Mouse (Mus musculus): ENCODE measurements around the gene Apoe. TPM values are rescaled to one million over a fixed set of nuclear protein-coding genes. Genes with fewer than 3 reads are reported as not detected.
A peak's percentile ranks its signal among the peaks of the same experiment; 100 is the strongest.

Gene Apoe
- polyA plus RNA-seq, 1 experiment from 2014 or later, result 4,229 TPM

DNA sequence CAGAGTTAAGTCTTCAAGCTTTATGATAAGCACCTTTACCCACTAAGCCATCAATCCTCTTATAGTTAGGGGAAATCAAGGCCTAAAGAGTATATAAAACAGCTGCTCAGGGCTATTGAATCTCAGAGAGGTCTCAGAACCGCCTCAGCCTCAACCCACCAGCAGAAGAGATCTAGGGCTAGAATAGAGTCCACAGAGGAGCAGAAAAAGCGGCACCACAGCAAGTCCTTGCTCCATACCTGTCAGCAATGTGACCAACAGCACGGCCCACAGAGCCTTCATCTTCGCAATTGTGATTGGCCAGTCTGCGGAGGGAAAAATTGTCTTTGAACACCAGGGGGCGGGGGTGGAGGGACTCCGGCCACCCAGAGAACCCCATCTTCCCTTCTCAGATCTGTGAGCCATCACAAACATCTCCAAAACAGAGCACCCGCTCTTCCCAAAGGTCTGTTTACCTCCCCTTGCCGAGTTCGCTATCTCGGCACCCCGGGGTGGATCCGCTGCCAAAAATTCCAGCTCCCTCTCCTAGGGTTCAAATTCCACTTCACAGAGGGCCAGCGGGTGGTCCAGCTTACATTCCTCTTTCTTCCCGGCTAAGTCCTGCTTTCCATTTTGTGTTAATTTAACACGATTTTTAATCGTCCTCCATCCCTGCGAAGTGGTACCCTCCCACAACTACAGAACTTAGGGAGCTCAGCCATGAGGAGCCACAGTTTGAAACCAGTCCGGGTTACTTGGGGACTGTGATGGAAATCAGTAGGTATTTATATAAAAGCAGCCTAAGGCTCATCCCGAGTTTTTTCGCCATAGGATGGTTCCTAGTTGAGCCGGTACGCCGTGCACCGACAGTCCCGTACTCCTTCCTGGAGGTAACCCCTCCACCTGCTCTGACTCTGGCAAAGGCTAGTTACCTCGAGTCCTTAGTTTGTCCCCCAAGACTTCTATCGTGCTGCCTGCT is 760 bp downstream of the Apoe start:
- H3K9me3 ChIP-seq (replicated peaks; ENCODE audit: control insufficient read depth, low read length), result no peaks in the 10 kb centered on the region
- peaks cover 57% of the 10 kb centered on the region for H3K4me1 ChIP-seq (ENCODE audit: control insufficient read depth, low read depth, low read length)
- H3K27me3 ChIP-seq (ENCODE audit: control insufficient read depth, insufficient read depth, low read depth, low read length), result no peaks in the 10 kb centered on the region
- 2% methylated on average over 28 of the region's 28 CpGs for WGBS (ENCODE audit: insufficient replicate concordance)
- peak overlapping the region; percentile 44 for H3K4me2 ChIP-seq (ENCODE audit: low read depth, low read length)
- H3K27ac ChIP-seq (ENCODE audit: low read length), result peak overlapping the region; percentile 71
- peaks cover 8% of the 10 kb centered on the region; the same call in 1 of the 2 replicates for H3K36me3 ChIP-seq (ENCODE audit: control insufficient read depth, insufficient read depth)
- H3K4me3 ChIP-seq (ENCODE audit: low read depth, low read length), result peak overlapping the region; percentile 59
- ATAC-seq (ENCODE audit: low read depth), result no peak
- peak overlapping the region; percentile 53 for H3K9ac ChIP-seq (ENCODE audit: low read depth, low read length)

DNA sequence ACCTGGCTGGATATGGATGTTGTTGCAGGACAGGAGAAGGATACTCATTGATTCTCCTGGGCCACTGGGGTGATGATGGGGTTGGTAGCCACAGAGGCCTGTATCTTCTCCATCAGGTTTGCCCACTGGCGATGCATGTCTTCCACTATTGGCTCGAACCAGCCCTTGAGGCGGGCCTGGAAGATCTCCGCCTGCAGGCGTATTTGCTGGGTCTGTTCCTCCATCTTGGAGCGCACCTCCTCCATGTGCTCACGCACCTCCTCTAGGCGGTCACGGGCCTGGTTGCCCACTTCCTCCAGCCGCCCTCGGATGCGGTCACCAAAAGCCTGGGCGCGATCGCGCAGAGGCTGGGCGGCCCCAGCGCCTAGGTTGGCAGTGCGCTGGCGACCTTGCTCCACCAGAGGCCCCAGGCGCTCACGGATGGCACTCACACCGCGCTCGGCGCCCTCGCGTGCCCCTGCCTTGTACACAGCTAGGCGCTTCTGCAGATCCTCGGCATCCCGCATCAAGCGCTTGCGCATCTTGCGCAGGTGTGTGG is 2.6 kb downstream of the Apoe start:
- no peak overlapping the region for H3K9ac ChIP-seq (ENCODE audit: low read depth, low read length)
- H3K9me3 ChIP-seq (replicated peaks; ENCODE audit: control insufficient read depth, low read length), result no peaks in the 10 kb centered on the region
- no peak overlapping the region for H3K27ac ChIP-seq (ENCODE audit: low read length)
- H3K36me3 ChIP-seq (ENCODE audit: control insufficient read depth, insufficient read depth), result peaks cover 8% of the 10 kb centered on the region; the same call in 1 of the 2 replicates
- H3K4me1 ChIP-seq (ENCODE audit: control insufficient read depth, low read depth, low read length), result peaks cover 53% of the 10 kb centered on the region
- ATAC-seq (ENCODE audit: low read depth), result no peak
- no peaks in the 10 kb centered on the region for H3K27me3 ChIP-seq (ENCODE audit: control insufficient read depth, insufficient read depth, low read depth, low read length)
- H3K4me3 ChIP-seq (ENCODE audit: low read depth, low read length), result peak overlapping the region; percentile 59
- H3K4me2 ChIP-seq (ENCODE audit: low read depth, low read length), result peak overlapping the region; percentile 44
- 85% methylated on average over 34 of the region's 34 CpGs for WGBS (ENCODE audit: insufficient replicate concordance)

DNA sequence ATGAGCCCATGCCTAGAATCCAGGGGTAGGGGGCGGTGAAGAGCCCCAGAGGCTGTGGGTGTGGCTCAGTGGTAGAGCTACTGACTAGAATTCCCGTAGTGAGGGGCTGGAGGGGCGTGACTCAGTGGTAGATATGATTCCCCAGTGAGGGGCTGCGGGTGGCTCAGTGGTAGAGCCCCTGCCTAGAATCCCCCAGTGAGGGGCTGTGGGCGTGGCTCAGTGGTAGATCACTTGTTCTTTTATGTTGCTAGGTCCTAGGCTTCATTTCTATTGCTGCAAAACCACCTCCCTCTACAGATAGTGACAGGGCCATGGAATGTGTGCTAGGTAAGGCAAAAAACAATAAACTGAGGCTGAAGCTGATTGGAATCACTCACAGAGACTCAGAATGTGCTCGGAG is 3.1 kb downstream of the Apoe start:
- H3K4me2 ChIP-seq (ENCODE audit: low read depth, low read length), result peak overlapping the region; percentile 44; the same call in 1 of the 2 replicates
- H3K4me3 ChIP-seq (ENCODE audit: low read depth, low read length), result no peak overlapping the region; the same call in 1 of the 2 replicates
- no peak for ATAC-seq (ENCODE audit: low read depth)
- peaks cover 8% of the 10 kb centered on the region; the same call in 1 of the 2 replicates for H3K36me3 ChIP-seq (ENCODE audit: control insufficient read depth, insufficient read depth)
- H3K4me1 ChIP-seq (ENCODE audit: control insufficient read depth, low read depth, low read length), result peaks cover 50% of the 10 kb centered on the region
- peak overlapping the region; percentile 75; the same call in 1 of the 2 replicates for H3K27ac ChIP-seq (ENCODE audit: low read length)
- WGBS (ENCODE audit: insufficient replicate concordance), result 41% methylated on average over 6 of the region's 6 CpGs
- no peak overlapping the region for H3K9ac ChIP-seq (ENCODE audit: low read depth, low read length)
- H3K27me3 ChIP-seq (ENCODE audit: control insufficient read depth, insufficient read depth, low read depth, low read length), result no peaks in the 10 kb centered on the region
- no peaks in the 10 kb centered on the region for H3K9me3 ChIP-seq (replicated peaks; ENCODE audit: control insufficient read depth, low read length)

DNA sequence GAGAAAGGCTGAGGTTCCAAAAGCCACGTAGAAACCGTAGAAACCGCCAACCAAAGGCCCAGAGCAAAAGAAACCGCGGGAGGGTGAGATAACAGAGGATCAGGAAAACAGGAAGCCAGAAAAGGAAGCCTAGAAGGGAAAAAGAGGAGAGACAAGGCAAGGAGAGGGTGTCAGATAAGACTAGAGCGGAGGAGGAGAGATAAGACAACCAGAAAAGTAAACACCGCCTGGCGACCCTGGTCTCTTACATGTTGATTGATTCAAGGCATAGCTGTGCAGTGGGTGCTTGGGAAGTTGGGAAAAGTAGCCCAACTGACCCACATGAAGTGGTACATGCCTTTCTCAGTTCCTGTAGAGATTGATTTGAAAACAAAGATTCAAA is 3.8 kb downstream of the Apoe start:
- Histone ChIP-seq H3K27ac (ENCODE audit: low read length) (peak overlapping the region; percentile 75), H3K9ac (ENCODE audit: low read depth, low read length) (no peak overlapping the region; the same call in 1 of the 2 replicates), H3K4me1 (ENCODE audit: control insufficient read depth, low read depth, low read length) (peaks cover 43% of the 10 kb centered on the region), H3K36me3 (ENCODE audit: control insufficient read depth, insufficient read depth) (peaks cover 8% of the 10 kb centered on the region; the same call in 1 of the 2 replicates), H3K27me3 (ENCODE audit: control insufficient read depth, insufficient read depth, low read depth, low read length) (no peaks in the 10 kb centered on the region), H3K4me3 (ENCODE audit: low read depth, low read length) (no peak overlapping the region), H3K4me2 (ENCODE audit: low read depth, low read length) (no peak overlapping the region), H3K9me3 (replicated peaks; ENCODE audit: control insufficient read depth, low read length) (no peaks in the 10 kb centered on the region)
- 2% methylated on average over 8 of the region's 8 CpGs for WGBS (ENCODE audit: insufficient replicate concordance)
- ATAC-seq (ENCODE audit: low read depth), result no peak

DNA sequence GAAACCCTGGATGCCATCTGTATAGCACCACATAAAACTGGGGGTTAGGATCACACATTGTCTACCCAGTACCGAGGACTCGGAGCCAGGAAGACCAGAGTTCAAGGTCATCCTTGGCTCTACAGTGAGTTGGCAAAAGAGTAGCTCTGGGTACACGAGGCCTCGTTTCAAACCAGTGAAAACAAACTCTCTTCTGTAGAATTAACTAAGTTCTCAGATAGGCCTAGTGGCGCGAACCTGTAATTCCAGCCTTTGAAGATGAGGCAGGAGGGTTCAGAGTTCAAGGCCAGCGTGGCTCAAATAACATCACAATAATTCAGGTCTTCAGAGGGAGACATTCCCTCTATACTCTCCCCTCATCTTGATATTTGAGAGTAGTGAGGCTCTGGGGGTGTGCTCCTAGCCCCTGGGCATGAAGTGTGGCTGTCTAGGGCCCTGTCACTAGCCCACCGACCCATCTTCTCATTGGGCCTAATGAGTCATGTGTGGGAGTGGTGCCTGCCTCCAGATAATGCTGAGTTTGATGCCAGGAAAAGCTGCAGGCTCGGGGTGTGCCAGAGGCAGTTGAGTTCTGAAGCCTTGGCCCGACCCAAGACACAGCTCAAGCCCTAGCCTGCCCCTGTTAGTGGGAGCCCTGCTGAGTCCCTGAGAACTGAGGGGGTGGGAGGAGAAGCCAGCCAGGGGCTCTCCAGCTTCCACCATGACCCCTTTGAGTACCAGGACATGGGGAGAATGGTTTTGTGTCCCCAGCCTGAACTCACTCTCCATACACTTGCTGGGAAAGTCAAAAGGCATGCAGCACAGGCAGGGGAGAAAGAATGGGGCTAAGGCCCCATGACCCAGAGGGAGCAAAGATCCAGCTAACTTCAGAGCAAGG is 4.4 kb downstream of the Apoe start:
- peaks cover 8% of the 10 kb centered on the region; the same call in 1 of the 2 replicates for H3K36me3 ChIP-seq (ENCODE audit: control insufficient read depth, insufficient read depth)
- no peak for ATAC-seq (ENCODE audit: low read depth)
- WGBS (ENCODE audit: insufficient replicate concordance), result 44% methylated on average over 10 of the region's 10 CpGs
- H3K4me3 ChIP-seq (ENCODE audit: low read depth, low read length), result no peak overlapping the region
- H3K9ac ChIP-seq (ENCODE audit: low read depth, low read length), result no peak overlapping the region; the same call in 1 of the 2 replicates
- peak overlapping the region; percentile 75 for H3K27ac ChIP-seq (ENCODE audit: low read length)
- no peak overlapping the region for H3K4me2 ChIP-seq (ENCODE audit: low read depth, low read length)
- no peaks in the 10 kb centered on the region for H3K27me3 ChIP-seq (ENCODE audit: control insufficient read depth, insufficient read depth, low read depth, low read length)
- H3K4me1 ChIP-seq (ENCODE audit: control insufficient read depth, low read depth, low read length), result peaks cover 37% of the 10 kb centered on the region
- no peaks in the 10 kb centered on the region for H3K9me3 ChIP-seq (replicated peaks; ENCODE audit: control insufficient read depth, low read length)

DNA sequence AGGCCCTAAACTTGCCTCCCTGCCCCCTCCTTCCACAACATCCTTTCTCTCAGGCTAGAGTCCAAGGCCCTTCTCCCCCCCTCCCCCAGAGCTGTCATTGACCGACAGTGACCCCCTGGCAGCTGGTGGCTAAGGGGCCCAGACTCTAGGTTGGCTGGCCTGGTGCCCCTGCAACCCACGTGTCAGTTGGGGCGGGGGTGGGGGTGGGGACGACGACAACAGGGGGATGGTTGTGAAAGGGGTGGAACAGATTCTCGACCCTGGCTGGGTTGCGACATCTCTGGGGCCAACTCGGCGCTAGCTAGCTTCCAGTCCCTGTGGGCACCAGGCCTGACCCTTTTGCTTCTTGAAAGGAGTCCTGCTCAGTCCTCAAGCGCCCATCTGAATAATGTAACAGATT is 5.6 kb downstream of the Apoe start:
- Histone ChIP-seq H3K4me3 (ENCODE audit: low read depth, low read length) (no peak overlapping the region), H3K27ac (ENCODE audit: low read length) (peak overlapping the region; percentile 75), H3K36me3 (ENCODE audit: control insufficient read depth, insufficient read depth) (peaks cover 8% of the 10 kb centered on the region; the same call in 1 of the 2 replicates), H3K4me1 (ENCODE audit: control insufficient read depth, low read depth, low read length) (peaks cover 31% of the 10 kb centered on the region), H3K9ac (ENCODE audit: low read depth, low read length) (no peak overlapping the region), H3K27me3 (ENCODE audit: control insufficient read depth, insufficient read depth, low read depth, low read length) (no peaks in the 10 kb centered on the region), H3K9me3 (replicated peaks; ENCODE audit: control insufficient read depth, low read length) (no peaks in the 10 kb centered on the region), H3K4me2 (ENCODE audit: low read depth, low read length) (no peak overlapping the region)
- WGBS (ENCODE audit: insufficient replicate concordance), result 14% methylated on average over 10 of the region's 10 CpGs
- ATAC-seq (ENCODE audit: low read depth), result peak; percentile 59

DNA sequence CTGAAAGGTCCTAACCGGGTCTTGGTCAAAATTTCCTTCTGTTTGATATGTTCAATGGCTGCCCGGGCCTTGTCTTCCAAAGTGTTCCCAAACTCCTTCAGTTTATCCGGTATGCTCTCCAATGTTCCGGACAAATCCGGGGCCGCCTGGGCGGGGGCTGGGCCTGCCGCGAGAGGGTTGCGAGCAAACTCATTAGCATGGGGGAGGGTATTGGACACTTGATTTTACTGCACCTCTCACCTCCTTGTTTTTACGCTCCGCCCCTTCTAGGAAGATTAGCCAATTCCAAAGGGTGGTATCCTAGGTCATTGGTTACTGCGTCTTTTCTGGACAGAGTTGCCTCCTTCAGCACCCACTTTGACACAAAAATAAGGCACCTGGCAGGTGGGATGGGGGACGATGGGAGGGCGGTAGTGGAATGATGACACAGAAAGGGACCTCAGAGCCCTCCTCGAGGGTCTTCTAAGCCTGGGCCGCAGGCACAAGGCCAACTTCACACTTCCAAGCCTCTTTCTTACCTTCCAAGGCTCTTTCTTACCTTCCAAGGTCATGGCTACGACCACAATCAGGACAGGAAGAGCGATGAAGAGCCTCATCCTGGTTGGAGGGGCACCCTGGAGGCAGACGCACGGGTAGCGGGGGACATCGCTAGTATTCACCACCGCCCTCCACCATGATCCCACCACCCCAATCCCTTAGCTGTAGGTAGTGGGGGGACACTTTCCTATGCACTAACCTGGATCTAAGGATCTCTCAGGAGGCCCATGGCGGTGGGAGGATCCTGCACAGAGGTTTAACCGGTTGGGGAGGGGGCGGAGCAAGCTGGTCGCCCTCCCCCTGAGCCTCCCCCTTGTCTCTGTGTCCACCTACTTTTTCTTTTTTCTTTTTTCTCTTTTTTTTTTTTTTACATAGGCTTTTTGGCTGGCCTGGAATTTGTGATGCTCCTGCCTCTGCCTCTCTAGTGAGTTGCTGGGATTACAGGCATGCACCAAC is 6.8 kb downstream of the Apoe start, which contains the start of gene Apoc1:
Gene Apoc1, minus strand, starts transcription at position 788 of the 993 bp plus-strand sequence.
- Histone ChIP-seq H3K36me3 (ENCODE audit: control insufficient read depth, insufficient read depth) (peaks cover 8% of the 10 kb centered on the region; the same call in 1 of the 2 replicates), H3K4me2 (ENCODE audit: low read depth, low read length) (peak within 1 kb of the TSS; percentile 36), H3K4me3 (ENCODE audit: low read depth, low read length) (peak within 1 kb of the TSS; percentile 35), H3K4me1 (ENCODE audit: control insufficient read depth, low read depth, low read length) (peaks cover 31% of the 10 kb centered on the region), H3K9me3 (replicated peaks; ENCODE audit: control insufficient read depth, low read length) (no peaks in the 10 kb centered on the region), H3K9ac (ENCODE audit: low read depth, low read length) (0 out of 2 replicates have a peak within 1 kb of the TSS, but pooled peaks have one; percentile 22), H3K27me3 (ENCODE audit: control insufficient read depth, insufficient read depth, low read depth, low read length) (no peaks in the 10 kb centered on the region), H3K27ac (ENCODE audit: low read length) (peak within 1 kb of the TSS; percentile 78)
- peak; percentile 35 for ATAC-seq (ENCODE audit: low read depth)
- 52% methylated on average over 28 of the region's 28 CpGs for whole genome bisulfite sequencing (ENCODE audit: insufficient replicate concordance)

All from liver, embryonic 16.5 days (tissue).